Mouse (Mus musculus) heart, postnatal 0 days (tissue): ENCODE results near the gene Otor. TPM values are rescaled to one million over a fixed set of nuclear protein-coding genes. Genes with fewer than 3 reads are reported as not detected.

ENCODE experiments used
- ATAC-seq: fragments of 200-750 bp; cut with Nextera tagmentation; 2 replicates; pipeline ENCODE4 v1.8.0; 2017; ENCODE audit warnings: low read depth, moderate number of reproducible peaks, moderate library complexity; ENCODE audit not compliant: insufficient read depth
- DNase-seq: peaks from one replicate; pipeline ENCODE4 v3.0.0-alpha.2; 2016; ENCODE audit warnings: low spot score
- H3K27ac ChIP-seq: fragments of 300-500 bp; sonication (generic); 2 replicates; pipeline ENCODE4 v1.5.1; 2014; ENCODE audit warnings: low read depth, mild to moderate bottlenecking
- H3K27me3 ChIP-seq: fragments of 300-500 bp; sonication (generic); 2 replicates; pipeline ENCODE4 v1.6.1; 2014; ENCODE audit warnings: low read length, mixed read lengths; ENCODE audit not compliant: control insufficient read depth, insufficient read depth
- H3K36me3 ChIP-seq: fragments of 300-500 bp; sonication (generic); replicated peaks from 2 replicates; pipeline ENCODE4 v1.6.1; 2014; ENCODE audit warnings: low read length, mixed read lengths; ENCODE audit not compliant: control insufficient read depth, insufficient read depth
- H3K4me1 ChIP-seq: fragments of 300-500 bp; sonication (generic); 2 replicates; pipeline ENCODE4 v1.6.1; 2014; ENCODE audit warnings: antibody characterized with exemption; ENCODE audit not compliant: control insufficient read depth, insufficient read depth
- H3K4me2 ChIP-seq: fragments of 300-500 bp; sonication (generic); 2 replicates; pipeline ENCODE4 v1.6.1; 2014; ENCODE audit warnings: low read depth, mild to moderate bottlenecking, low read length, moderate library complexity
- H3K4me3 ChIP-seq: fragments of 300-500 bp; sonication (generic); 2 replicates; pipeline ENCODE4 v1.5.1; 2014; ENCODE audit warnings: low read depth, low read length
- H3K9ac ChIP-seq: fragments of 300-500 bp; sonication (generic); replicated peaks from 2 replicates; pipeline ENCODE4 v1.6.1; 2014; ENCODE audit warnings: low read depth, low read length, mixed read lengths
- H3K9me3 ChIP-seq: fragments of 300-500 bp; sonication (generic); replicated peaks from 2 replicates; pipeline ENCODE4 v1.6.1; 2016; ENCODE audit warnings: low read length; ENCODE audit not compliant: control insufficient read depth
- CTCF ChIP-seq: IDR thresholded peaks from 2 replicates; pipeline ENCODE4 v1.5.1; 2016; ENCODE audit warnings: antibody characterized with exemption, control low read depth, low read depth
- EP300 ChIP-seq: IDR thresholded peaks from 2 replicates; pipeline ENCODE4 v1.6.1; 2016; ENCODE audit warnings: antibody characterized with exemption, low read depth
- WGBS: fragments of 180-500 bp; shearing (Covaris S2); extraction: QIAGEN DNeasy Blood & Tissue Kit; methylation state at CpG from one replicate; pipeline ENCODE4 v1.1.7; 2014; 5-methylcytosine and 5-hydroxymethylcytosine counted together
- polyA plus RNA-seq: library from polyadenylated mRNA; unstranded; fragments of >200 nt; fragmentation: Nextera tagmentation; extraction: Ambion mirVana; gene quantifications from 2 replicates; pipeline ENCODE4 v1.2.1, GENCODE M21; 2015
- total RNA-seq: library from RNA; depleted of rRNA; stranded (reverse); fragments of >200 nt; gene quantifications from 2 replicates; pipeline ENCODE4 v1.2.3, GENCODE M21; 2014; ENCODE audit warnings: low replicate concordance; rRNA removed

Otor gene
- total and polyA plus RNA-seq, 2 experiments from 2014 or later = 0.29 TPM; not detected in 1

GRCm38 (mm10) chr2:143097170-143097569, 18.9 kb downstream of the Otor start:
- H3K27me3 ChIP-seq = no peaks in the 10 kb centered on the region
- ATAC-seq (no peak), DNase-seq (no peak)
- no peaks in the 10 kb centered on the region for H3K4me1 ChIP-seq
- no peaks in the 10 kb centered on the region for H3K9me3 ChIP-seq
- H3K4me2 ChIP-seq = no peak overlapping the region
- H3K4me3 ChIP-seq = no peak overlapping the region
- 64% methylated on average over 1 of the region's 1 CpGs for WGBS
- no peak for TF ChIP-seq EP300
- TF ChIP-seq CTCF = no peak
- H3K27ac ChIP-seq = no peak overlapping the region
- no peaks in the 10 kb centered on the region for H3K36me3 ChIP-seq
- H3K9ac ChIP-seq = no peak overlapping the region

DNA sequence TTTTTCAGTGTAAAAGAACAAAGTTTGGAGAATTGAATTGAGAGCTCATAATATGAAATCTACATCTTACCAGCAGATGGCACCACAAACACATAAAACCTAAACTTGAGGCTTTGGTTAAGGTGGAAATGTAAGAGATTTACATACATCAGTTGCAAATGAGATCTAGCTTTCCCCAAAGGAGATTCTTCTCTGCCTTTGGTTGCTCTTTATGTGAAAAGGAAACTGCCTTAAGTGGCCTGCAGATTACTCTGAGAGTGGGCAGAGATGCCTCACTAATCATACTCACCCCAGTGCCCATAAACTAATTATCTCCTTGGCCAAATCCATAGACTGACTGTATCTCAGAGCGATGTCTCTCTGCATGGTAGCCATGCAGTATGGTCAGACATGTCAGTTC, 35.6 kb downstream of the Otor start:
- Histone ChIP-seq H3K4me3 (no peak overlapping the region), H3K4me2 (no peak overlapping the region), H3K27me3 (no peaks in the 10 kb centered on the region), H3K4me1 (no peaks in the 10 kb centered on the region), H3K36me3 (no peaks in the 10 kb centered on the region), H3K9me3 (no peaks in the 10 kb centered on the region), H3K27ac (no peak overlapping the region), H3K9ac (no peak overlapping the region)
- peak; percentile 37 for DNase-seq
- TF ChIP-seq CTCF (peak; percentile 60), EP300 (no peak)
- ATAC-seq = no peak
- 61% methylated on average over 1 of the region's 1 CpGs for WGBS

GRCm38 (mm10) chr2:143114716-143115115, 36.4 kb downstream of the Otor start:
- H3K36me3 ChIP-seq = no peaks in the 10 kb centered on the region
- H3K4me1 ChIP-seq = no peaks in the 10 kb centered on the region
- no peak overlapping the region for H3K4me3 ChIP-seq
- 57% methylated on average over 4 of the region's 4 CpGs for WGBS
- H3K9me3 ChIP-seq = no peaks in the 10 kb centered on the region
- DNase-seq (no peak), ATAC-seq (no peak)
- H3K27me3 ChIP-seq = no peaks in the 10 kb centered on the region
- H3K27ac ChIP-seq = no peak overlapping the region
- no peak overlapping the region for H3K9ac ChIP-seq
- no peak overlapping the region for H3K4me2 ChIP-seq
- no peak for TF ChIP-seq EP300
- no peak for TF ChIP-seq CTCF

DNA sequence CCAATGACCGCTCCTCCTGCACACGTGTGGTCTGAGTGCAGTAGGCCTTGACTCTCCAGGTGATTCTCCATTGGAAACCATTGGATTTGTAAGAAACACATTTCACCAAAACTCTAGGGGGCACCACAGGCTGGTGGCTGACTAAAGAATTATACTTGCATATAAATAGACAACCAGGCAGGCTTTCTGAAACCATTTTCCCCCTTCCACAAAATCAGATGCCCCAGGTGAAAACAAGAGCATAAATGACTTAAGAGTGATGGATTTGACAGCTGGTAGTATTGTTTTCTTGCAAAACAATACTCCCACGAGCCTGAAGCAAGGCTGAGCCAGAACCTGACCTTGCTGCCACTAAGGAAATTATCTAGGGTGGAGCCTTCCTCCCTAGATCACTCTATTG, 39.2 kb downstream of the Otor start:
- no peak overlapping the region for H3K4me2 ChIP-seq
- peak; percentile 20; the same call in 1 of the 2 replicates for ATAC-seq
- WGBS = 47% methylated on average over 3 of the region's 3 CpGs
- no peaks in the 10 kb centered on the region for H3K27me3 ChIP-seq
- TF ChIP-seq EP300 (no peak), CTCF (no peak; the same call in 1 of the 2 replicates)
- H3K9me3 ChIP-seq = no peaks in the 10 kb centered on the region
- H3K4me1 ChIP-seq = no peaks in the 10 kb centered on the region
- no peak overlapping the region for H3K27ac ChIP-seq
- H3K36me3 ChIP-seq = no peaks in the 10 kb centered on the region
- H3K9ac ChIP-seq = no peak overlapping the region
- no peak overlapping the region for H3K4me3 ChIP-seq
- DNase-seq = peak; percentile 5

- TF ChIP-seq CTCF (no peak), EP300 (no peak)
- Histone ChIP-seq H3K27me3 (no peaks in the 10 kb centered on the region), H3K9ac (no peak overlapping the region), H3K9me3 (no peaks in the 10 kb centered on the region), H3K4me1 (no peaks in the 10 kb centered on the region), H3K4me3 (no peak overlapping the region), H3K36me3 (no peaks in the 10 kb centered on the region), H3K4me2 (no peak overlapping the region), H3K27ac (no peak overlapping the region)
- ATAC-seq = no peak
- DNase-seq = no peak
- 65% methylated on average over 7 of the region's 7 CpGs for WGBS
Measured at GRCm38 (mm10) chr2:143118221-143118620, 39.9 kb downstream of the Otor start.

GRCm38 (mm10) chr2:143131098-143131646, 52.9 kb downstream of the Otor start:
- ATAC-seq (no peak), DNase-seq (no peak)
- no peaks in the 10 kb centered on the region for H3K4me1 ChIP-seq
- H3K4me2 ChIP-seq = no peak overlapping the region
- H3K36me3 ChIP-seq = no peaks in the 10 kb centered on the region
- H3K27ac ChIP-seq = no peak overlapping the region
- 51% methylated on average over 5 of the region's 5 CpGs for WGBS
- no peak overlapping the region for H3K4me3 ChIP-seq
- no peak overlapping the region for H3K9ac ChIP-seq
- no peak for TF ChIP-seq EP300
- no peak for TF ChIP-seq CTCF
- H3K27me3 ChIP-seq = no peaks in the 10 kb centered on the region
- H3K9me3 ChIP-seq = no peaks in the 10 kb centered on the region

Other genes with a start within 250 kb of the Otor start
- gene Kif16b, start 176.9 kb upstream of the Otor start, total RNA-seq = 34.6 and 38.1 TPM in 2 replicates
- 10.5 and 11.7 TPM in 2 replicates for gene Kif16b, start 176.9 kb upstream of the Otor start, polyA plus RNA-seq
- gene Snrpb2, start 15.4 kb upstream of the Otor start, total RNA-seq = 14.1 and 14.2 TPM in 2 replicates
- gene Snrpb2, start 15.4 kb upstream of the Otor start, polyA plus RNA-seq = 38.4 and 43.6 TPM in 2 replicates